Mouse (Mus musculus) E14TG2a.4 (cell line): ENCODE measurements around the gene Trpv4.

Experiments used
- CTCF ChIP-seq: conservative IDR thresholded peaks from 2 replicates; pipeline ENCODE4 v1.5.1; 2014; ENCODE audit warnings: low read length
- NANOG ChIP-seq: IDR thresholded peaks from 2 replicates; pipeline ENCODE4 v1.6.1; 2014; ENCODE audit warnings: borderline replicate concordance, low read length, mixed read lengths
- POU5F1 ChIP-seq: IDR thresholded peaks from 2 replicates; pipeline ENCODE4 v1.6.1; 2014; ENCODE audit warnings: low read length, borderline replicate concordance

GRCm38 (mm10) chr5:114587908-114588307, 70.3 kb downstream of the Trpv4 start:
- TF ChIP-seq CTCF = no peak
- TF ChIP-seq NANOG = no peak
- TF ChIP-seq POU5F1 = no peak
